Mouse (Mus musculus) macrophage (primary cell): ENCODE measurements around the gene Angptl4. TPM values are rescaled to one million over a fixed set of nuclear protein-coding genes. Genes with fewer than 3 reads are reported as not detected.
"Not testable (repeated sequence)": the region's sequence is repeated elsewhere in the genome, so short reads cannot be mapped to it uniquely, and the experiment has no call there.

Source experiments
- H3K27ac ChIP-seq: fragments of 350-480 bp; formaldehyde crosslinking; 2 replicates; pipeline ENCODE4 v1.9.0; 2021
- H3K36me3 ChIP-seq: fragments of 350-480 bp; formaldehyde crosslinking; 2 replicates; pipeline ENCODE4 v1.9.0; 2021; ENCODE audit errors: inconsistent target
- H3K4me3 ChIP-seq: fragments of 350-480 bp; formaldehyde crosslinking; 2 replicates; pipeline ENCODE4 v1.9.0; 2021; ENCODE audit errors: inconsistent target
- H3K79me2 ChIP-seq: fragments of 350-480 bp; formaldehyde crosslinking; 2 replicates; pipeline ENCODE4 v1.9.0; 2021; ENCODE audit errors: inconsistent target
- WGBS: methylation state at CpG from one replicate; pipeline ENCODE4 v1.1.7; 2026; ENCODE audit warnings: inconsistent platforms; ENCODE audit not compliant: missing documents; 5-methylcytosine and 5-hydroxymethylcytosine counted together
- polyA plus RNA-seq: library from polyadenylated mRNA; stranded (reverse); fragments of 250-400 nt; gene quantifications from 3 replicates; pipeline ENCODE4 v1.2.4, GENCODE M21; 2018; ENCODE audit warnings: inconsistent platforms

The Angptl4 gene
- polyA plus RNA-seq, 1 experiment from 2014 or later, result 23.0 TPM

DNA sequence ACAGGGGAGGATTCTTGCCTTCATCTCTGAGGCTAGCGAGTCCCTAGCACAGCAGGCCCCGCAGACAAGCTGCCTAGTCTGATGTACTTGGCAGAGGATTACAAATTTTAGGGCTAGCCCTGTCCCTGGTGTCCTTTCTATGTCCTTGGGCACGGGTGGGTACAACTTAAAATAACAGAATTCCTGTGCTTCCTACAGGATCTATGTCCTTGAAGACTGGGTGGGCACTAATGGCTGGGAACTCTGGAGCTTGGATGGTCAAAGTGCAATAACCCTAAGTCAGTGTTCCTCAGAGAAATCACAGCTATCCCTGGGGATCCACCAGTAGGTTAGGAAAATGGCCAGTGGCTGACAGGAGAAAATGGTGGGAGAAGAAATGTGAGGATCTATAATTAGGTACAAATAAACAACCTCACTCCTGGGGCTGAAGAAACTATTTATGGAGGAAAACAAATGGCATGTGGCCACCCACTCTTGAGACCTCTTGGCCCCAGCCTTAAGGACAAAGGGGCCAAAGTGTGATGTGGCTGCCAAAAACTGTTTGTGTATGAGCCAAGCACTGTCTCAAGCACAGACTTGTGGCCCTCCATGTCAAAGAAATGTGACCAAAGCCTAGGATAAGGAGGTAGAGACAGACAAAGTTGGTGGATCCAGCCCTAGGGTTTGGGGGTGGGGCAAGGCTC, 25.4 kb downstream of the Angptl4 start:
- Histone ChIP-seq H3K27ac (no peak overlapping the region), H3K4me3 (no peak overlapping the region), H3K79me2 (peaks cover 85% of the 10 kb centered on the region), H3K36me3 (peaks cover 2% of the 10 kb centered on the region; the same call in 1 of the 2 replicates)
- 92% methylated on average over 3 of the region's 3 CpGs for WGBS

DNA sequence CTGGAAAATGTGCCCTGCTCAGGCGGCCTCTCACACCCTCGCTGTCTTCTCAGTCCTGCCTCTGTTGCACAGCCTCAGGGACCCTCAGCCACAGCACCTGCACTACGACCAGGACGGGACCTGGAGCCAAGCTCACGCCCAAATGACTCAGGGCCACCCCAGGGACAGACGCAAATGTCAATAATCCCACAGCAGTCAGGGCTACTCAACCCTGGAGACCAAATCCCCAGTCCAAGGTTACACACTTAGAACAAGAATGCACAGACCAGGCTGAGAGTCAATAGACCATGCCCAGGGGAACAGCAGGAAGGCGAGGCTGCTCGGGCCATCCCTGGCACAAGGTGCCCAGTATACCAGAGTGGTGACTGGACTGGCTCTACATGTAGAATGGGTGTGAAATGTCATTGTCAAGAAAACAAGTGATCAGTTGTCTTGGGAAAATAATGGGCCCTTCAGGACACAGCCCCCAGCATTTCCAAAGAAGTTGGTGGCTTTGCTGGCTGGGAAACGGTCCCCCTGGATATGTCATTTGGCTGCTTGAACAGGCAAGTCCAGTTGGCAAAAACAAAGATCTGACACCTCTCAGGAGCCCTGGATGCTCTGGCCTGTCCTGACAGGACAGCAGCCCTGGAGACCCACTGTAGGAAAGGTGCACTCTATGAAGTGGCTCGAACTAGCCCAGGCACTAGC, 26.1 kb downstream of the Angptl4 start:
- peaks cover 91% of the 10 kb centered on the region for H3K79me2 ChIP-seq
- no peak overlapping the region for H3K4me3 ChIP-seq
- H3K27ac ChIP-seq, result no peak overlapping the region
- WGBS, result 92% methylated on average over 10 of the region's 10 CpGs
- H3K36me3 ChIP-seq, result peaks cover 5% of the 10 kb centered on the region; the same call in 1 of the 2 replicates

DNA sequence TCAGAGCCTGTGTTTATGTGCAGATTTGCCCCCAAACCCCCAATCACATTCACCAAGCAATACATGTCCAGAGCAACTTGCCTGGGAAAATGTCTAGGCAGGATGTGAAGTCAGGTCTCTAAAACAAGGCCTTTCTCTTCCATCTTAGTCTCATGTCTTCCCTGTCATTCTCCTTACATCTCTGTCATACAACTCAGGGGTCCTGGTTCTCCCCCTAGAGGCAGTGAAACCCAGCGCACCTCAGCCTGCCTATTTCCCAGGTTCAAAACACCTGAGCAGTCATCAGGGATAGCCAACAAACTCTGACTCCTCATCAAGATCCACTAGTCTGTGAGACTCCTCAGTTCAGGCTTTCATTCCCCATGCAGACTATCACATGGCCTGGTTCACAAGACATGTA, 27.0 kb downstream of the Angptl4 start:
- Histone ChIP-seq H3K27ac (no peak overlapping the region), H3K36me3 (peaks cover 8% of the 10 kb centered on the region; the same call in 1 of the 2 replicates), H3K4me3 (no peak overlapping the region), H3K79me2 (peaks cover 100% of the 10 kb centered on the region)
- 91% methylated on average over 1 of the region's 1 CpGs for WGBS

DNA sequence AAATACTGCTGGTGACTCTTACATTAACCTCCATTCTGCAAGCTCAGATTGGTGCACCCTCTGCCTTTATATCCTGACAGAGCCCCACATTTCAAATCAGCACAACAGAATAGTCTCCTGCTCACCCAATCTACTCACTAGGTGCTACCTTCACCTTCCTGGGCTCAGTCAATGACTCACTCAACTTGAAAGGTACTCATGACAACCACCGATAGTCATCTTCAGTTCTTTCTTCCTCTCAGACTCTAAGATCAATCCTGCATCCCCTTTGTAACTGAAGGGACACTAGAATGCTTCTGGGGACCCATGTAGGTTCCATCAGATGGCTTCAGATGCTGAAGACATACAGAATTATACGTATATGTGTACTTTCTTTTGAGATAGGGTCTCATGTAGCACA, 29.3 kb downstream of the Angptl4 start:
- 97% methylated on average over 2 of the region's 2 CpGs for WGBS
- Histone ChIP-seq H3K4me3 (no peak overlapping the region), H3K36me3 (peaks cover 24% of the 10 kb centered on the region), H3K27ac (no peak overlapping the region), H3K79me2 (peaks cover 81% of the 10 kb centered on the region)

DNA sequence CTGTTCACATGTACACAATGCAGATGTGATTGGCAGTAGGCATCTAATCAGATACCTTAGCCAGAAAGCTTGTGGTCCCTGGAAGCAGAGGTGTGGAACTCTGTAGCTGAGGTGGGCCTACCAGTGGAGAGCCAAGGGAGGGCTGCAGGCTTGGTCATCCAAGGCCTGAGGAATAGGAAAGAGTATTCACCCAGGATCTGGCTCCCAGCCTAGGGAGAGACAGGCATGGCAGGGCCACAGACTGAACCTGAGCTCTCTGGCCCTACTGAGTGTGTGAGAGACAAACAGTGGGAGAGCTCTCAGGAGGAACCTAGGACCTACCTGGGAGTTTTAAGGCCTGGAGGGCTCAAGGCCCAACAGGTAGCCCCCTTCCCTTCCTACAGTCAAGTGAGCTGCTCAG, 30.4 kb downstream of the Angptl4 start:
- Histone ChIP-seq H3K27ac (no peak overlapping the region), H3K36me3 (peaks cover 24% of the 10 kb centered on the region), H3K79me2 (peaks cover 70% of the 10 kb centered on the region), H3K4me3 (no peak overlapping the region)

DNA sequence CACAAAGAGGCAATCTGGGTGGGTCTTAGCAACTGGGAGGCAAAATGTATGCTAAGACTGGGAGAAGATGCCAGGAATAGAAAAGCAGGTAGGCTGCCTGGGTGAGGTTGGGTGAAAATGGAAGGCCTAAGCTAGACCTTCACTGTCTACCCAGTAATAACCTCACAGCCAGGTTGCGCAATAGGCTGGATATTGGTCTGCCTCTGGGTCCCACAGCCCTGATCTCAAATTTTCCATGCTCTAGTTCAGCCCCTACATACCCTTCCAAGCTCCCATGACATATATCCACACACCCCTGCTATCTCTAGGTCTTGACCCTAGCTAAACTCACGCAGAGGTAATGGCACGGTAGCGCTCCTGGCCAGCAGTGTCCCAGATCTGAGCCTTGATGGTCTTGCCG, 32.2 kb downstream of the Angptl4 start:
- 94% methylated on average over 4 of the region's 5 CpGs for WGBS
- Histone ChIP-seq H3K79me2 (peaks cover 52% of the 10 kb centered on the region), H3K27ac (no peak overlapping the region), H3K36me3 (peaks cover 24% of the 10 kb centered on the region), H3K4me3 (no peak overlapping the region)

DNA sequence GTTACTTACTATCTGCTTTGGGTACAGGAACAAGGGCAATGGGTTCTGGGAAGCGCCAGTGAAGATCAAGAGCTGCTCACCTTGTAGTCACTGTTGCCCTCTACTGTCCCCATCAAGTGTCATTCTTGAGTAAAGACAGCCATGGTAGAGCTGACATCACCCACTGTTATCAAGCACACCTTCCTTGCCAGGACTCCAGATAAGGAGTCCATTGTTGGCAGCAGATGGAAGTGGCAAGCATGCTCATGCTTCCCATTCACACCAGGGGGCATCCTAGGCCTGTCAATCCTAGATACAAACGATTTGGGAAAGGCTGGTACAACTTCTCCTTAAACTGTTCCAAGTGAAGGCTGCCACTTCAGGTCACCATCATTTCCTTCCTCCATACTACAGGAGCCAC, 35.6 kb downstream of the Angptl4 start:
- H3K36me3 ChIP-seq, result peaks cover 19% of the 10 kb centered on the region
- no peak overlapping the region for H3K27ac ChIP-seq
- peaks cover 18% of the 10 kb centered on the region for H3K79me2 ChIP-seq
- WGBS, result 50% methylated on average over 2 of the region's 2 CpGs
- H3K4me3 ChIP-seq, result no peak overlapping the region

DNA sequence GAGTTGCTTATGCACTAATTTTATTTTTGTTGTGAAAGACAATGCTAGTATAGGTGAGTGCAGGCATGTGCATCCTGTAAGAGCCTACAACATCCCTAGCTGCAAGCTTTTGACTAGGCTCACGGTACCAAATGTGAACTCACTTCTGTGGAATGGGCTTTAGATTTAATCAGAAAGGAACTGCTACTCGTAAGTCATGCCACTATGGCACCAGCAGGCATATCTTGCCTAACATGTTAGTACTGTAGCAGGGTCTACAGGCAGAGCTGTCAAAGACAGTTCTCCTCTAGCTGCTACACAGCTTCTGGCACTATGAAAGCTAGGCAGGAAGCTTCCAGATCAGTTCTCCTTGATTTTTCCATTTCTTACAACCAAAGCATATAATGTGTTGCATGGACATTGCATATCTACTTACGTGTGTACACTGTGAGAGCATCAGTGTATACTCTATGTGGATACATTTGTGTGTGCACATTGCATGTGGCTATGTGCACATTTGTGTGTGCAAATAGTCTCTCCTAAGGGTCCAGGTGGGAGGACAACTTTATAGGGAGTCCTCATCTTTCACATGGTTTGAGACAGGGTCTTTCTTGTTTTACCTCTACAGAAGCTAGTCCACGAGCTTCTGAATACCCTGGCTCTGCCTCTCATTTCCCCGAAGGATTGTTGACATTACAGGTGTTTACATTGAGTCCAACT, 36.8 kb downstream of the Angptl4 start:
- Histone ChIP-seq H3K79me2 (peaks cover 6% of the 10 kb centered on the region; the same call in 1 of the 2 replicates), H3K4me3 (no peak overlapping the region), H3K27ac (no peak overlapping the region), H3K36me3 (peaks cover 16% of the 10 kb centered on the region)
- WGBS, result 89% methylated on average over 5 of the region's 5 CpGs

DNA sequence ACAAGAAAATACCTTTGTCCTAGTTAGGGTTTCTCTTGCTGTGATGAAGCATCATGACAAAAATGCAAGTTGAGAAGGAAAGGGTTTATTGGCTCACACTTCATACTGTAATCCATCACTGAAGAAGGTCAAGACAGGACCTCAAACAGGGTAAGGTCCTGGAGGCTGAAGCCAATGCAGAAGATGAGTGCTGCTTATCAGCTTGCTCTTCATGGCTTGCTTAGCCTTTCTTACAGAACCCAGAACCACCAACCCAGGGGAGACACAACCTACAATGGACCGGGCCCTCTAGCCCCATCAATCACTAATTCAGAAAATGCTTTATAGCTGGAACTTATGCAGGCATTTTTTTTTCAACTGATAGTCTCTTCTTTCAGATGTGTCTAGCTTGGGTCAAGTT, 39.2 kb downstream of the Angptl4 start:
- WGBS, result 100% methylated on average over 1 of the region's 1 CpGs
- Histone ChIP-seq H3K4me3 (no peak overlapping the region), H3K79me2 (no peaks in the 10 kb centered on the region), H3K36me3 (no peaks in the 10 kb centered on the region), H3K27ac (no peak overlapping the region)

DNA sequence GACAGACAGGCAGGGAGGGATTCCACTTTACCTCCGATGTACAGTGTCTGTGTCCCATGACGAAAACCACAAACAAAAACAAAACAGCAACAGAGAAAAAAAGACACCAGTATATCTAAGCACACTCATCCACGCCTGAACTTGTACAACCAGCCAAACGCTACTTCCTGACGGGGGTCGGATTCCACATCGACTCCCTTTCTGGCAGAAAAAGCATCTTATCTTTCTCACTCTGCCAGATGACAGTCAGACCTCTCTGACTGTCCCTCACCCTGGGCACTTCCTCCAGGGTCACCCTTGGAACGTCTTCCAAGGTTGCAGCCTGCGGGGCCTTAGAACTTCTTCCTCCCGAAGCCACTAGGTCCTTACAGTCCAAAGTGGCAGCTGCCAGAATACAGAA, 48.1 kb downstream of the Angptl4 start:
- not testable (repeated sequence) for H3K79me2 ChIP-seq, H3K4me3 ChIP-seq, H3K36me3 ChIP-seq, H3K27ac ChIP-seq
- WGBS, result 94% methylated on average over 10 of the region's 10 CpGs

DNA sequence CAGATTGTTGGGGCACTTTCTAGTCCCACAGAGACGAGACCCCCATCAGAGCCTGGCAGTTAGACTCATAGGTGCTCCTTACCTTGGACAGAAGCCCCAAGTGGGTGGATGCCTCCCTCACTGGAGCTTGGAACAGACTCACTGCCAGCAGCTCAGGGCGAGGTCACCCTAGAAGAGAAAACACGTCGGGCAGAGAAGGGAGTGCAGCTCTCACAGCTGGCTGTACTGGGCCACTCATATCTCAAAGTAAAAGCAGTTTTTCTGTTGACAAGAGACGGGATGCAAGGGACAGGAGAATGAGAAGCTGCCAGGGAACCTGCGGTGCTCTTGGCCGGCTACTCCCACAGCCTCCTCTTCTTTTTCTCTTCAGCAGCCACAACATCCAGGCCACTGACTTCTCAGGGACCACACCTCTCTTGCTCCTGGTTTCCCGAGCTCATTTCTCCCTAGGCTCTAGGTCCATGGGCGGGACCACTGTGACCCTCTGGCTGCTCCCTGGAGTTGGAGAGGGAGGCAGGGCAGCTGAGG, 49.0 kb downstream of the Angptl4 start:
- not testable (repeated sequence) for H3K36me3 ChIP-seq, H3K4me3 ChIP-seq, H3K79me2 ChIP-seq, H3K27ac ChIP-seq
- 94% methylated on average over 9 of the region's 9 CpGs for WGBS

DNA sequence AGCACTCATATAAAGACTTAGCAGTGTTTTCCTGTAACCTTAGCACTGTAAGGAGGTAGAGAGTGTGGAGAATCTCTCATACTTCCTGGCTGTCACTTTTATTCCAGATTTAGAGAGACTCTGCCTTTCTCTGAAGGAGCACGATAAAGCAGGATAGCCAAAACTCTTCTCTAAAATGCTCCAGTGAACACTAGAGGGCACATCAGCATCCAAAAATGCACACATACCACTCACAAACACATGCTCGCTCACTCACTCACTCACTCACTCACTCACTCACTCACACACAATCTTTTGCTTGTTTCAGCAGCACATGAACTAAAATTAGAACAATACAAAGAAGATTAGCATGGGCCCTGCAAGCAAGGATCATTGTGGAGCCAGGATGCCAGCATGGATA, 52.4 kb downstream of the Angptl4 start:
- H3K79me2 ChIP-seq, result no peaks in the 10 kb centered on the region
- no peak overlapping the region for H3K27ac ChIP-seq
- 42% methylated on average over 2 of the region's 2 CpGs for WGBS
- H3K4me3 ChIP-seq, result no peak overlapping the region
- no peaks in the 10 kb centered on the region for H3K36me3 ChIP-seq

DNA sequence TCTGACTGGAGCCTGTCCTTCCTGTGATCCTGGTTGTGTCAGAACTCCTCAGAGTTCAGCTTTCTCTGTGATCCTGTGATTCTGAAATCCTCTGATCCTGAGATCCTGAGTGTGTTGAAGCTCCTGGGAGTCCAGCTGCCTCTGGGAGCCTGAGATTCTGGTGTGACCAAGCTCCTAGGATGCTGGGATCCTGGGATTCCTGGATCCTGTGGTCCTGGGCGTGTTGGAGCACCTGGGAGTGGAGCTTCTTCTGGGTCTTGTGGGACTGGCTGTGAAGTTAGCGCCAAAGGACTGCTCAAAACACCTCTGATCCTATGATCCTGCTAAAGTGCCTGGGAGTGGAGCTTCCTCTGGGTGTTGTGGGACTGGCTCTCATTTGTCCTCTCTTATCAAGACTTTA, 53.2 kb downstream of the Angptl4 start:
- Histone ChIP-seq H3K4me3 (no peak overlapping the region), H3K27ac (no peak overlapping the region), H3K36me3 (no peaks in the 10 kb centered on the region), H3K79me2 (no peaks in the 10 kb centered on the region)
- 86% methylated on average over 2 of the region's 2 CpGs for WGBS
